Mouse (Mus musculus) midbrain, postnatal 0 days (tissue): ENCODE data around the gene Irak3. TPM values are rescaled to one million over a fixed set of nuclear protein-coding genes. Genes with fewer than 3 reads are reported as not detected.

Source experiments
- ATAC-seq: fragments of 200-750 bp; cut with Nextera tagmentation; 2 replicates; pipeline ENCODE4 v1.8.0; 2017; ENCODE audit warnings: moderate number of reproducible peaks, mild to moderate bottlenecking, moderate TSS enrichment, moderate library complexity; ENCODE audit not compliant: low FRiP score
- DNase-seq: peaks from one replicate; pipeline ENCODE4 v3.0.0-alpha.2; 2015; ENCODE audit warnings: low spot score
- H3K27ac ChIP-seq: fragments of 300-500 bp; sonication (generic); 2 replicates; pipeline ENCODE4 v1.5.1; 2014; ENCODE audit warnings: low read depth, mild to moderate bottlenecking, low read length, mixed read lengths
- H3K27me3 ChIP-seq: fragments of 300-500 bp; sonication (generic); 2 replicates; pipeline ENCODE4 v1.6.1; 2014; ENCODE audit warnings: low read length, control low read depth, mixed read lengths; ENCODE audit not compliant: insufficient read depth
- H3K36me3 ChIP-seq: fragments of 300-500 bp; sonication (generic); 2 replicates; pipeline ENCODE4 v1.6.1; 2014; ENCODE audit warnings: low read length, control low read depth, mixed read lengths; ENCODE audit not compliant: insufficient read depth
- H3K4me1 ChIP-seq: fragments of 300-500 bp; sonication (generic); 2 replicates; pipeline ENCODE4 v1.6.1; 2014; ENCODE audit warnings: mild to moderate bottlenecking, control low read depth, antibody characterized with exemption, low read length, mixed read lengths; ENCODE audit not compliant: insufficient read depth
- H3K4me2 ChIP-seq: fragments of 300-500 bp; sonication (generic); 2 replicates; pipeline ENCODE4 v1.6.1; 2014; ENCODE audit warnings: low read depth, mild to moderate bottlenecking, low read length, mixed read lengths; ENCODE audit not compliant: poor library complexity, severe bottlenecking
- H3K4me3 ChIP-seq: fragments of 300-500 bp; sonication (generic); 2 replicates; pipeline ENCODE4 v1.5.1; 2014; ENCODE audit warnings: low read depth, mild to moderate bottlenecking, low read length, moderate library complexity
- H3K9ac ChIP-seq: fragments of 300-500 bp; sonication (generic); replicated peaks from 2 replicates; pipeline ENCODE4 v1.6.1; 2014; ENCODE audit warnings: mild to moderate bottlenecking, low read length, moderate library complexity, mixed read lengths; ENCODE audit not compliant: poor library complexity, severe bottlenecking
- H3K9me3 ChIP-seq: fragments of 300-500 bp; sonication (generic); 2 replicates; pipeline ENCODE4 v1.6.1; 2016; ENCODE audit warnings: low read length, control low read depth
- CTCF ChIP-seq: IDR thresholded peaks from 2 replicates; pipeline ENCODE4 v1.5.1; 2016; ENCODE audit warnings: antibody characterized with exemption, mild to moderate bottlenecking
- WGBS: fragments of 180-500 bp; shearing (Covaris S2); extraction: QIAGEN DNeasy Blood & Tissue Kit; methylation state at CpG from one replicate; pipeline ENCODE4 v1.1.7; 2014; 5-methylcytosine and 5-hydroxymethylcytosine counted together
- polyA plus RNA-seq: library from polyadenylated mRNA; unstranded; fragments of >200 nt; fragmentation: Nextera tagmentation; extraction: Ambion mirVana; gene quantifications from 2 replicates; pipeline ENCODE4 v1.2.1, GENCODE M21; 2015
- total RNA-seq: library from RNA; depleted of rRNA; stranded (reverse); fragments of >200 nt; gene quantifications from 2 replicates; pipeline ENCODE4 v1.2.3, GENCODE M21; 2014

Gene Irak3
- total and polyA plus RNA-seq, 2 experiments from 2014 or later = 0.19 to 0.60 TPM

DNA sequence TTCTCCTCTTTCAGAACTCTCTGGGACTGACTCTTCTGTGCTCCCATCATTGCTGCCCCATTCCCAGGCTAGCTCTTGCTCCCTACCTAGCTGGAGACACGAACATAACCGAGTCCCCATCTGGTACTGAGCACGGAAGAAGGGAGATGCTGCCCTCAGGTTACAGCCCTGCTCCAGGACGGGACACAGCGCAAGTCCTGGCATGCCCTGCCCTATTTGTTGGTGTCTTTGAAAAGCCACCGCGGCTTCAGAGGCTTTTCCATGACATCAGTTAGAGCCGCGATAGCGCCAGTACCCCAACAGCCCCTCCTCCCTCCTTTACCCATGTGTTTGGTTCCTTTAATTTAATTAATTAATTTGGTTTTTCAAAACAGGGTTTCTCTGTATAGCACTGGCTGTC, 39.1 kb downstream of the Irak3 start:
- no peaks in the 10 kb centered on the region for H3K36me3 ChIP-seq
- no peak overlapping the region for H3K9ac ChIP-seq
- TF ChIP-seq CTCF = no peak
- DNase-seq (no peak), ATAC-seq (no peak)
- H3K4me2 ChIP-seq = no peak overlapping the region
- no peaks in the 10 kb centered on the region for H3K27me3 ChIP-seq
- no peak overlapping the region for H3K27ac ChIP-seq
- no peaks in the 10 kb centered on the region for H3K4me1 ChIP-seq
- H3K4me3 ChIP-seq = no peak overlapping the region
- no peaks in the 10 kb centered on the region for H3K9me3 ChIP-seq
- 91% methylated on average over 10 of the region's 10 CpGs for WGBS

DNA sequence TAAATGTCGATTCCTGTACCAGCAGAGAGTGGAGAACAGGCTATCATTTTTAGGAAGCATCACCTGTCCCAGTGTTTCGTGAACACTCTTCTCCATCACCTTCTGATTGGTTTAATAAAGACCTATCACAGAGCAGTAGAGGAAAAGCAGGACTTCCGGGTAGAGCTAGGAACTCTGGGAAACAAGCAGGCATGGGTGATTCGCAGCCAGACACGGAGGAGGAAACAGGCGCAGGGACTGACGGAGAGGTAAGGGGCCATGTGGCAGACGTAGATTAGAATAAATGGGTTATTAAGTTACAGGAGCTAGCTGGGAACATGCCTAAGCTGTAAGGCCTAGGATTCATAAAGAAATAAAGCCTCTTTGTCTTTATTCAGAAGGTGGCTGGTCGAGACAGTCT, 41.4 kb downstream of the Irak3 start:
- Histone ChIP-seq H3K4me3 (no peak overlapping the region), H3K36me3 (no peaks in the 10 kb centered on the region), H3K4me1 (no peaks in the 10 kb centered on the region), H3K4me2 (no peak overlapping the region), H3K9ac (no peak overlapping the region), H3K9me3 (no peaks in the 10 kb centered on the region), H3K27me3 (no peaks in the 10 kb centered on the region), H3K27ac (no peak overlapping the region)
- ATAC-seq (no peak), DNase-seq (no peak)
- TF ChIP-seq CTCF = no peak
- 89% methylated on average over 9 of the region's 9 CpGs for WGBS

- DNase-seq (no peak), ATAC-seq (no peak)
- TF ChIP-seq CTCF = no peak
- no peak overlapping the region for H3K4me3 ChIP-seq
- H3K27me3 ChIP-seq = no peaks in the 10 kb centered on the region
- no peak overlapping the region for H3K4me2 ChIP-seq
- H3K4me1 ChIP-seq = no peaks in the 10 kb centered on the region
- no peaks in the 10 kb centered on the region for H3K9me3 ChIP-seq
- no peak overlapping the region for H3K9ac ChIP-seq
- 91% methylated on average over 2 of the region's 2 CpGs for WGBS
- no peak overlapping the region for H3K27ac ChIP-seq
- no peaks in the 10 kb centered on the region for H3K36me3 ChIP-seq
Observed at GRCm38 (mm10) chr10:120153911-120154310, 48.0 kb downstream of the Irak3 start.

- no peak for DNase-seq
- no peaks in the 10 kb centered on the region for H3K9me3 ChIP-seq
- H3K9ac ChIP-seq = no peak overlapping the region
- H3K4me3 ChIP-seq = no peak overlapping the region
- 95% methylated on average over 7 of the region's 7 CpGs for WGBS
- no peaks in the 10 kb centered on the region for H3K27me3 ChIP-seq
- no peak for TF ChIP-seq CTCF
- no peaks in the 10 kb centered on the region for H3K4me1 ChIP-seq
- H3K27ac ChIP-seq = no peak overlapping the region
- ATAC-seq = no peak
- no peaks in the 10 kb centered on the region for H3K36me3 ChIP-seq
- H3K4me2 ChIP-seq = no peak overlapping the region
Observed at GRCm38 (mm10) chr10:120151672-120152071, 50.3 kb downstream of the Irak3 start.

GRCm38 (mm10) chr10:120140916-120141516, 60.9 kb downstream of the Irak3 start:
- Histone ChIP-seq H3K9ac (no peak overlapping the region), H3K9me3 (peaks cover 3% of the 10 kb centered on the region; the same call in 1 of the 2 replicates), H3K27ac (no peak overlapping the region), H3K36me3 (no peaks in the 10 kb centered on the region), H3K4me1 (no peaks in the 10 kb centered on the region), H3K4me2 (no peak overlapping the region), H3K27me3 (no peaks in the 10 kb centered on the region), H3K4me3 (no peak overlapping the region)
- TF ChIP-seq CTCF = no peak
- DNase-seq = no peak
- 59% methylated on average over 10 of the region's 10 CpGs for WGBS
- ATAC-seq = no peak

DNA sequence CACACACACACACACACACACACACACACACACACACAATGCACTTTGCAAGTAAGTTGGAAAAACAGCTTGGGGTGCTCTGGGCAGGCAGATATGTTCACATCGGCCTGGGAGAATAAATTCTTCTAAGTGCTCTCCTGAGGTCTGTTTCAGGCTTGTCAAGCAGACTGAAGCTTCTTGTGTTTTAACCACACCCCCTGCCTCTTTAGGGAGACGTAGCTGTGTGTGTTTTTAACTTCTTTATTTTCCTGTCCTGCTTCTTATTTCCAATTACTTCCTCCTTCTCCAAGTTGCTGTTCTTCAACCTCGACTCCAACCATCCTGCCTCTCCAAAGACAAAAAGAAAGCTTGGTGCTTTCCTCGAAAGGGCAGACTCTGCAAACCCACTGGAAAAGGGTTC, 61.7 kb downstream of the Irak3 start:
- TF ChIP-seq CTCF = no peak
- no peak for ATAC-seq
- Histone ChIP-seq H3K36me3 (no peaks in the 10 kb centered on the region), H3K4me2 (no peak overlapping the region), H3K27me3 (no peaks in the 10 kb centered on the region), H3K9me3 (peaks cover 3% of the 10 kb centered on the region; the same call in 1 of the 2 replicates), H3K9ac (no peak overlapping the region), H3K4me1 (no peaks in the 10 kb centered on the region), H3K4me3 (no peak overlapping the region), H3K27ac (no peak overlapping the region)
- WGBS = 67% methylated on average over 4 of the region's 4 CpGs
- no peak for DNase-seq
